Mouse (Mus musculus): ENCODE results near the gene Fam222b. TPM values are rescaled to one million over a fixed set of nuclear protein-coding genes. Genes with fewer than 3 reads are reported as not detected.

Gene Fam222b
- polyA plus RNA-seq, 1 experiment from 2014 or later: 18.2 TPM

MicroRNA genes within 50 kb of the gene (microRNA counts, 519-probe panel; counts per million panel counts)
- microRNA mmu-miR-144: 3,393 counts per million, percentile 89 among the panel's probes with 10 or more counts
- 3,032 counts per million, percentile 81 among the panel's probes with 10 or more counts for microRNA mmu-miR-451

Small RNAs within 50 kb of the gene (microRNA-seq; reads per million reads assigned to microRNA genes)
- gene Mir144 (93.3 reads per million, percentile 55 among the genes with 10 or more reads in this experiment), gene Mir451a (not detected), gene Mir451b (not detected), gene Mir7653 (not detected)

Other genes with a start within 250 kb of the Fam222b start
- gene Pipox, start 200.6 kb upstream of the Fam222b start, polyA plus RNA-seq (2015; fragmentation: Nextera tagmentation; extraction: Ambion mirVana): 8.7 and 10.8 TPM in 2 replicates
- 0.44 TPM in 1 of 2 replicates, not detected in the other for gene Sez6, start 163.9 kb upstream of the Fam222b start, polyA plus RNA-seq (2015; fragmentation: Nextera tagmentation; extraction: Ambion mirVana)
- gene Phf12, start 111.9 kb upstream of the Fam222b start, polyA plus RNA-seq (2015; fragmentation: Nextera tagmentation; extraction: Ambion mirVana): 15.0 and 20.5 TPM in 2 replicates
- 16.6 and 18.3 TPM in 2 replicates for gene Dhrs13, start 62.4 kb upstream of the Fam222b start, polyA plus RNA-seq (2015; fragmentation: Nextera tagmentation; extraction: Ambion mirVana)
- gene Flot2, start 56.7 kb upstream of the Fam222b start, polyA plus RNA-seq (2015; fragmentation: Nextera tagmentation; extraction: Ambion mirVana): 46.1 and 53.2 TPM in 2 replicates
- 34.2 and 38.4 TPM in 2 replicates for gene Eral1, start 14.3 kb upstream of the Fam222b start, polyA plus RNA-seq (2015; fragmentation: Nextera tagmentation; extraction: Ambion mirVana)
- 94.2 and 99.5 TPM in 2 replicates for gene Traf4, start 70.9 kb downstream of the Fam222b start, polyA plus RNA-seq (2015; fragmentation: Nextera tagmentation; extraction: Ambion mirVana)
- gene Nek8, start 82.0 kb downstream of the Fam222b start, polyA plus RNA-seq (2015; fragmentation: Nextera tagmentation; extraction: Ambion mirVana): 21.1 and 25.0 TPM in 2 replicates
- gene Tlcd1, start 82.1 kb downstream of the Fam222b start, polyA plus RNA-seq (2015; fragmentation: Nextera tagmentation; extraction: Ambion mirVana): 28.7 and 31.8 TPM in 2 replicates
- gene Rpl23a, start 88.9 kb downstream of the Fam222b start, polyA plus RNA-seq (2015; fragmentation: Nextera tagmentation; extraction: Ambion mirVana): 1,327 and 1,492 TPM in 2 replicates
- gene Rab34, start 93.8 kb downstream of the Fam222b start, polyA plus RNA-seq (2015; fragmentation: Nextera tagmentation; extraction: Ambion mirVana): 113 and 132 TPM in 2 replicates
- gene Proca1, start 98.7 kb downstream of the Fam222b start, polyA plus RNA-seq (2015; fragmentation: Nextera tagmentation; extraction: Ambion mirVana): 3.1 and 4.3 TPM in 2 replicates
- 78.6 and 84.5 TPM in 2 replicates for gene Sdf2, start 151.1 kb downstream of the Fam222b start, polyA plus RNA-seq (2015; fragmentation: Nextera tagmentation; extraction: Ambion mirVana)
- gene Supt6, start 151.3 kb downstream of the Fam222b start, polyA plus RNA-seq (2015; fragmentation: Nextera tagmentation; extraction: Ambion mirVana): 27.3 and 29.4 TPM in 2 replicates
- gene 2610507B11Rik, start 167.1 kb downstream of the Fam222b start, polyA plus RNA-seq (2015; fragmentation: Nextera tagmentation; extraction: Ambion mirVana): 76.0 and 81.8 TPM in 2 replicates
- 0.32 and 0.43 TPM in 2 replicates for gene BC030499, start 196.2 kb downstream of the Fam222b start, polyA plus RNA-seq (2015; fragmentation: Nextera tagmentation; extraction: Ambion mirVana)
- 43.3 and 47.4 TPM in 2 replicates for gene Spag5, start 206.9 kb downstream of the Fam222b start, polyA plus RNA-seq (2015; fragmentation: Nextera tagmentation; extraction: Ambion mirVana)
- gene Aldoc, start 228.3 kb downstream of the Fam222b start, polyA plus RNA-seq (2015; fragmentation: Nextera tagmentation; extraction: Ambion mirVana): 6.0 and 6.4 TPM in 2 replicates
- 77.5 and 86.2 TPM in 2 replicates for gene Pigs, start 233.8 kb downstream of the Fam222b start, polyA plus RNA-seq (2015; fragmentation: Nextera tagmentation; extraction: Ambion mirVana)
- gene Unc119, start 248.8 kb downstream of the Fam222b start, polyA plus RNA-seq (2015; fragmentation: Nextera tagmentation; extraction: Ambion mirVana): 40.2 and 44.9 TPM in 2 replicates